Mouse (Mus musculus) forebrain, embryonic 10.5 days (tissue): ENCODE measurements at regions not wholly inside any gene's neighbourhood (a gene's known extent, or its start where the extent isn't known, plus 50 kb on each side); places are given as distances from the start of the nearest gene placed in this dataset.
"Not testable (repeated sequence)": the region's sequence is repeated elsewhere in the genome, so short reads cannot be mapped to it uniquely, and the experiment has no call there.

Source experiments
- DNase-seq: peaks from one replicate; pipeline ENCODE4 v3.0.0-alpha.2; 2017; ENCODE audit warnings: low spot score; ENCODE audit errors: extremely low spot score
- H3K27ac ChIP-seq: fragments of 300-500 bp; sonication (generic); 2 replicates; pipeline ENCODE4 v1.5.1; 2016; ENCODE audit warnings: mild to moderate bottlenecking
- H3K27me3 ChIP-seq: fragments of 300-500 bp; sonication (generic); 2 replicates; pipeline ENCODE4 v1.6.1; 2016; ENCODE audit warnings: mild to moderate bottlenecking; ENCODE audit not compliant: poor library complexity, severe bottlenecking
- H3K36me3 ChIP-seq: fragments of 300-500 bp; sonication (generic); replicated peaks from 2 replicates; pipeline ENCODE4 v1.6.1; 2016; ENCODE audit warnings: mild to moderate bottlenecking, moderate library complexity
- H3K4me1 ChIP-seq: fragments of 300-500 bp; sonication (generic); 2 replicates; pipeline ENCODE4 v1.6.1; 2016
- H3K4me3 ChIP-seq: fragments of 300-500 bp; sonication (generic); 2 replicates; pipeline ENCODE4 v1.5.1; 2016; ENCODE audit warnings: mild to moderate bottlenecking, moderate library complexity
- H3K9me3 ChIP-seq: fragments of 300-500 bp; sonication (generic); 2 replicates; pipeline ENCODE4 v1.6.1; 2016; ENCODE audit warnings: mild to moderate bottlenecking, moderate library complexity
- WGBS: fragments of 180-500 bp; shearing (Covaris S2); methylation state at CpG from one replicate; pipeline ENCODE4 v1.1.7; 2016; 5-methylcytosine and 5-hydroxymethylcytosine counted together

GRCm38 (mm10) chr6:5663433-5664175 is 61.8 kb upstream of the Dync1i1 start:
- Histone ChIP-seq H3K4me3 (no peak overlapping the region), H3K9me3 (no peaks in the 10 kb centered on the region), H3K36me3 (no peaks in the 10 kb centered on the region), H3K27ac (no peak overlapping the region), H3K27me3 (no peaks in the 10 kb centered on the region), H3K4me1 (no peaks in the 10 kb centered on the region)
- no peak for DNase-seq
- WGBS: 92% methylated on average over 11 of the region's 11 CpGs

DNA sequence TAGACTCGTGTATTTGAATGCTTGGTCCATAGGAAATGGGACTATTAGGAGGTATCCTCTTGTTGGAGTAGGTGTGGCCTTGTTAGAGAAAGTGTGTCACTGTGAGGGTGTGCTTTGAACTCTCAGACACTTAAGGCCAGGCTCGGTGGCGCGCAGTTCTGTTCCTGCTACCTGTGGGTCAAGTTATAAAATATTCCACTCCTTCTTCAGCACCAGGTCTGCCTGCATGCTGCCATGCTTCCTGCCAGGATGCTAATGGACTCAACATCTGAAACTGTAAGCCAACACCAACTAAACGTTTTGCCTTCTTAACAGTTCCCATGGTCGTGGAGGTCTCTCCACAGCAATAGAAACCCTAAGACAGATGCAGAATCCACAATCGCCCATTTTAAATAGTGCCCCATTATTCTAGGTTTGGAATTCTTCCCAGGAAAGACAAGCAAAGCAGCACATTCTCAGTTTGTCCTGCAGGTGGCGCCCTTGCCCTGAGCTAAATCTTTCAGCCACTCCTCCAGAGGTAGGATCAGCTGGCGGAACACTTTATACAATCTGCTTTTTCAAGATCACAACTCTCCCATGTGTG is 80.2 kb upstream of the Dync1i1 start:
- Histone ChIP-seq H3K27me3 (no peaks in the 10 kb centered on the region), H3K36me3 (no peaks in the 10 kb centered on the region), H3K4me1 (no peaks in the 10 kb centered on the region), H3K27ac (no peak overlapping the region), H3K9me3 (no peaks in the 10 kb centered on the region), H3K4me3 (no peak overlapping the region)
- peak; percentile 68 for DNase-seq
- WGBS: 31% methylated on average over 9 of the region's 9 CpGs

DNA sequence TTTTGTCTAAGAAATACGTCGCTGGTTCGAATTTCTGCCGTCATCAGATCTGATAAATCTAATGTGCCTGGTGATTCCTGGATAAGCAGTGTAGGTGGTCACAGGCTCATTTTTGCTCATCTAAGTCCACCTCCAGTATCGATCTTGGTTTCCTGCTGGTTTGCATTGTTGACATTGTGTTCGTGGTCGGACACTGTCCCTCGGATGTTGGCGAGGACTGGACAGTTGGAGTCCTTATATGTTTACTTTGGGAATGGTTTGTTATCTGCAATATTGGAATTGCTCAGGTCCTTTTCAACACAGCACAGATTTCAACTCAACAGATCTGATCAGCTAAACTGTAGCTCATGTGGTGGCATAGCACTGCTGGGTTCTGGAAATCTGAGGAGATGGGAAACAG is 91.2 kb upstream of the Dync1i1 start:
- Histone ChIP-seq H3K4me1 (no peaks in the 10 kb centered on the region), H3K9me3 (no peaks in the 10 kb centered on the region), H3K4me3 (no peak overlapping the region), H3K36me3 (no peaks in the 10 kb centered on the region), H3K27ac (no peak overlapping the region), H3K27me3 (no peaks in the 10 kb centered on the region)
- 93% methylated on average over 9 of the region's 9 CpGs for WGBS
- peak; percentile 9 for DNase-seq

GRCm38 (mm10) chr6:5633036-5633708 is 92.3 kb upstream of the Dync1i1 start:
- Histone ChIP-seq H3K4me3 (no peak overlapping the region), H3K4me1 (no peaks in the 10 kb centered on the region), H3K9me3 (no peaks in the 10 kb centered on the region), H3K27ac (no peak overlapping the region), H3K27me3 (no peaks in the 10 kb centered on the region), H3K36me3 (no peaks in the 10 kb centered on the region)
- peak; percentile 56 for DNase-seq
- 26% methylated on average over 10 of the region's 10 CpGs for WGBS

GRCm38 (mm10) chr6:5624085-5624484 is 101.4 kb upstream of the Dync1i1 start:
- Histone ChIP-seq H3K27me3 (no peaks in the 10 kb centered on the region), H3K4me1 (no peaks in the 10 kb centered on the region), H3K27ac (no peak overlapping the region), H3K36me3 (no peaks in the 10 kb centered on the region), H3K4me3 (no peak overlapping the region), H3K9me3 (no peaks in the 10 kb centered on the region)
- 86% methylated on average over 2 of the region's 2 CpGs for WGBS
- no peak for DNase-seq

DNA sequence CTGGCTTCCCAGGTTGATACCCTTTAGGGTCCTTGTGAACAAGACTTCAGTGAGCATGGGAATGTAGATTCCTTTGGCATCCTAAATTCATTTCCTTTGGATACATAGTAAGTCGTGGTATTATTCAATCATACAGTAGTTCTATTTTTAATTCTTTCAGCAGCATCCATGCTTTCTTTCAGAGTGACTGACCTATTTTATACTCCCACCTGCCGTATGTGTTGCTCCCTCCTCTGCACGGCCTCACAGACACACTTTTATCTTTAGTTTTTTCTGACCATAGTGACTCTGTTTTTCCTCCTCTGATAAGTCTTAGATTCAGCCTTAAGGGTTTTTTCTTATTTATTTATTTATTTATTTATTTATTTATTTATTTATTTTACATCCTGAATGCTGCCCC is 103.9 kb upstream of the Dync1i1 start:
- no peak for DNase-seq
- Histone ChIP-seq H3K4me3 (no peak overlapping the region), H3K36me3 (no peaks in the 10 kb centered on the region), H3K27me3 (no peaks in the 10 kb centered on the region), H3K4me1 (no peaks in the 10 kb centered on the region), H3K9me3 (no peaks in the 10 kb centered on the region), H3K27ac (no peak overlapping the region)
- WGBS: 98% methylated on average over 3 of the region's 3 CpGs

- no peak for DNase-seq
These were observed 97.9 kb upstream of the Pdk4 start for GRCm38 (mm10) chr6:5594011-5594410.

GRCm38 (mm10) chr6:5589635-5590034 is 93.5 kb upstream of the Pdk4 start:
- H3K4me1 ChIP-seq: peaks cover 9% of the 10 kb centered on the region; the same call in 1 of the 2 replicates
- no peaks in the 10 kb centered on the region for H3K36me3 ChIP-seq
- no peaks in the 10 kb centered on the region for H3K9me3 ChIP-seq
- H3K27ac ChIP-seq: no peak overlapping the region
- no peaks in the 10 kb centered on the region for H3K27me3 ChIP-seq
- no peak overlapping the region for H3K4me3 ChIP-seq
- WGBS: 8% methylated on average over 10 of the region's 10 CpGs
- DNase-seq: peak; percentile 70

More at GRCm38 (mm10) chr6:5594011-5594410, 97.9 kb upstream of the Pdk4 start:
- Histone ChIP-seq H3K27ac (no peak overlapping the region), H3K27me3 (no peaks in the 10 kb centered on the region), H3K36me3 (no peaks in the 10 kb centered on the region), H3K4me3 (no peak overlapping the region), H3K4me1 (0 out of 2 replicates have a peak, but pooled peaks cover 4% of the 10 kb centered on the region), H3K9me3 (no peaks in the 10 kb centered on the region)
- 84% methylated on average over 6 of the region's 6 CpGs for WGBS

DNA sequence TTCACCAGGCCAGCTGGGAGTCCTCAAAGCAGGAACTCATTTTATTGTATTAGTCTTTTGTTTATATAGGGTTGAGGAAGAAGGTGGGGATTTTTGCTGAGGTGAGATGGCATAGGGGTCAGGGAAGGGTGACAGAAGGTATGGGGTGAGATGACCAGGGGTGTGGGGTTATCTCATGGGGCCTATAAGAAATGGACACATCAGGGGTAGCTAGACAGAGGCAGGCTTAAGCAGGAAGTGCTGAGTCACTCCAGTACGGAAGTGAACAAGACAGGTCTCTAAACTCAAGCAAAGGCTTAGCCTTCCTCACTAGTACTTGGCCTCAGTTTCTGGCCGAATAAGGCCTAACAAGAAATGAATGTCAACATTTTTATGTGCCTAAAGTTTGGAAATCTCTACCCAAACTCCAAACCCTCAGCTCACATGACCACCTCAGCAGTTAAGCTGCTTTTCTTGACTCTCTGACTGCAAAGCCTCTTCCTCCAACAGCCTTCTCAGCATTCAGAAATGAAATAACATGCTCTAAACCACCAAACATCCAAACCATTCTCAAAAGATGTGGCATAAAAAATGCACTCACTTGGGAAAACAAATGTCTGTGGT is 86.9 kb upstream of the Pdk4 start:
- no peaks in the 10 kb centered on the region for H3K9me3 ChIP-seq
- H3K27me3 ChIP-seq: no peaks in the 10 kb centered on the region
- 87% methylated on average over 2 of the region's 2 CpGs for WGBS
- DNase-seq: no peak
- no peak overlapping the region for H3K27ac ChIP-seq
- H3K4me3 ChIP-seq: no peak overlapping the region
- peaks cover 5% of the 10 kb centered on the region; the same call in 1 of the 2 replicates for H3K4me1 ChIP-seq
- H3K36me3 ChIP-seq: no peaks in the 10 kb centered on the region

GRCm38 (mm10) chr6:5576891-5577290 is 80.8 kb upstream of the Pdk4 start:
- not testable (repeated sequence) for H3K4me1 ChIP-seq, H3K27me3 ChIP-seq, H3K9me3 ChIP-seq, H3K27ac ChIP-seq, H3K4me3 ChIP-seq, H3K36me3 ChIP-seq, DNase-seq
- WGBS: 87% methylated on average over 2 of the region's 2 CpGs

DNA sequence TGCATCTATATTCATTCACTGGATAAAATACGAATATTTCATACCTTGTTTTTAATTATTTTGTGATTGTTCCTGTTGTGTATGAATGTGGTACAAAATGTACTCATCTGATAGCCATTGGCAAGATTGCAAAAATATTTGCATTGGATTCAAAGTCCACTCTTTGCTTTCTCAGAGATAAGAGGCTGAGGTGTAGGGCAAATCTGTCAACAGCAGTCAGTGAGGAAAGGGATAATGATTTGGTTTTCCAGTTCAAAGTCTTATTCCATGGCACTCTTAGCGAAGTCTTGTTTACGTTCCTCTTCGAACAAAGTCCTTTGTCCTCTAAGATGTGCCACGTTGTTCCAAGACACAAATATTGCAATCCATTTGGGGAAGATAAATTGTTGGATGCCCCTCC is 70.5 kb upstream of the Pdk4 start:
- WGBS: 86% methylated on average over 5 of the region's 5 CpGs
- Histone ChIP-seq H3K36me3 (no peaks in the 10 kb centered on the region), H3K27ac (no peak overlapping the region), H3K9me3 (no peaks in the 10 kb centered on the region), H3K27me3 (no peaks in the 10 kb centered on the region), H3K4me3 (no peak overlapping the region), H3K4me1 (no peaks in the 10 kb centered on the region)
- no peak for DNase-seq

GRCm38 (mm10) chr6:5565049-5565448 is 68.9 kb upstream of the Pdk4 start:
- Histone ChIP-seq H3K4me3 (no peak overlapping the region), H3K27me3 (no peaks in the 10 kb centered on the region), H3K27ac (no peak overlapping the region), H3K4me1 (no peaks in the 10 kb centered on the region), H3K36me3 (no peaks in the 10 kb centered on the region), H3K9me3 (no peaks in the 10 kb centered on the region)
- no peak for DNase-seq
- WGBS: 94% methylated on average over 2 of the region's 2 CpGs
